Mouse (Mus musculus) liver (tissue): Measurements from ENCODE around the gene Gm49405.

ENCODE experiments used
- DNase-seq: peaks from one replicate; pipeline ENCODE4 v3.0.0-alpha.2; 2020; ENCODE audit warnings: mixed read lengths

The Gm49405 gene

GRCm38 (mm10) chr19:3988066-3988465 lies 12.4 kb upstream of the Gm49405 start:
- DNase-seq, result no peak

- no peak for DNase-seq
Observed at GRCm38 (mm10) chr19:3988750-3989149, 11.7 kb upstream of the Gm49405 start.

- DNase-seq, result no peak
Observed at GRCm38 (mm10) chr19:3990804-3991203, 9.6 kb upstream of the Gm49405 start.

GRCm38 (mm10) chr19:3991562-3991961 lies 8.9 kb upstream of the Gm49405 start:
- DNase-seq, result no peak

GRCm38 (mm10) chr19:3991966-3992365 lies 8.5 kb upstream of the Gm49405 start:
- no peak for DNase-seq

GRCm38 (mm10) chr19:3992416-3992815 lies 8.0 kb upstream of the Gm49405 start, which contains the start of gene Tbx10:
Gene Tbx10, plus strand, starts transcription at chr19:3992752.
- no peak for DNase-seq

- DNase-seq, result no peak
Observed at GRCm38 (mm10) chr19:3994932-3995331, 5.5 kb upstream of the Gm49405 start.

- DNase-seq, result no peak
Observed at GRCm38 (mm10) chr19:3995505-3995904, 4.9 kb upstream of the Gm49405 start.

GRCm38 (mm10) chr19:3996106-3996505 lies 4.3 kb upstream of the Gm49405 start:
- DNase-seq, result no peak

- DNase-seq, result no peak
Observed at GRCm38 (mm10) chr19:3996747-3997146, 3.7 kb upstream of the Gm49405 start.

- no peak for DNase-seq
Observed at GRCm38 (mm10) chr19:3997231-3997630, 3.2 kb upstream of the Gm49405 start.

- no peak for DNase-seq
Observed at GRCm38 (mm10) chr19:3998335-3998734, 2.1 kb upstream of the Gm49405 start.

- DNase-seq, result no peak
Observed at GRCm38 (mm10) chr19:3999121-3999730, 1.2 kb upstream of the Gm49405 start.

GRCm38 (mm10) chr19:4000949-4001525 lies 611 bp downstream of the Gm49405 start:
- DNase-seq, result peak; percentile 31

GRCm38 (mm10) chr19:4001752-4002151 lies 1.3 kb downstream of the Gm49405 start:
- DNase-seq, result no peak

- no peak for DNase-seq
Observed at GRCm38 (mm10) chr19:4003112-4003511, 2.7 kb downstream of the Gm49405 start, which contains the start of gene Doc2g. Gene Doc2g, plus strand, starts transcription at chr19:4003313.

- no peak for DNase-seq
Observed at GRCm38 (mm10) chr19:4003641-4004040, 3.2 kb downstream of the Gm49405 start.

- no peak for DNase-seq
Observed at GRCm38 (mm10) chr19:4004331-4004730, 3.9 kb downstream of the Gm49405 start.

GRCm38 (mm10) chr19:4005091-4005490 lies 4.7 kb downstream of the Gm49405 start:
- DNase-seq, result no peak

GRCm38 (mm10) chr19:4005971-4006370 lies 5.5 kb downstream of the Gm49405 start:
- DNase-seq, result no peak

- no peak for DNase-seq
Observed at GRCm38 (mm10) chr19:4011086-4011485, 10.7 kb downstream of the Gm49405 start.

GRCm38 (mm10) chr19:4012432-4013022 lies 12.1 kb downstream of the Gm49405 start, which contains the start of gene Ndufv1:
Gene Ndufv1, minus strand, starts transcription at chr19:4012806.
- peak; percentile 96 for DNase-seq

GRCm38 (mm10) chr19:4013066-4013465 lies 12.6 kb downstream of the Gm49405 start:
- peak; percentile 53 for DNase-seq

GRCm38 (mm10) chr19:4014802-4015201 lies 14.4 kb downstream of the Gm49405 start:
- no peak for DNase-seq
